Mouse (Mus musculus): Measurements from ENCODE around the gene Prss54. TPM values are rescaled to one million over a fixed set of nuclear protein-coding genes. Genes with fewer than 3 reads are reported as not detected.

Gene Prss54
- total RNA-seq (2014; fragmentation: Nextera tagmentation) = not detected in 2 replicates
- total RNA-seq (2017) = 0.22 TPM in 1 of 2 replicates, not detected in the other
- polyA plus RNA-seq (2012) = not detected in 2 replicates

- DNase-seq (ENCODE audit: low spot score) = no peak
- Histone ChIP-seq H3K9me3 (replicated peaks) (no peaks in the 10 kb centered on the region), H3K4me3 (ENCODE audit: low read depth, low read length) (no peak within 1 kb of the TSS), H3K36me3 (replicated peaks) (no peaks in the 10 kb centered on the region), H3K4me1 (ENCODE audit: insufficient read depth, low read depth, low read length) (no peaks in the 10 kb centered on the region), H3K27me3 (ENCODE audit: insufficient read depth, low read length) (peaks cover 23% of the 10 kb centered on the region)
- ATAC-seq (ENCODE audit: extremely low read depth, insufficient number of reproducible peaks, low FRiP score, poor library complexity, severe bottlenecking) = no peak
- TF ChIP-seq TAL1 (conservative IDR thresholded peaks at IDR 0.05; ENCODE audit: low read depth, low read length) (no peak), GATA1 (IDR thresholded peaks at IDR 0.05; ENCODE audit: borderline replicate concordance, low read length) (no peak), POLR2AphosphoS5 (IDR thresholded peaks at IDR 0.05; ENCODE audit: insufficient replicate concordance, low read depth, low read length) (no peak), GATA2 (IDR thresholded peaks at IDR 0.05; ENCODE audit: borderline replicate concordance, low read depth, low read length) (no peak), CTCF (IDR thresholded peaks at IDR 0.05; ENCODE audit: low read depth, low read length) (no peak)
These were observed at the start of gene Prss54 for GRCm38 (mm10) chr8:95576240-95576639. Gene Prss54 (minus strand): TSS chr8:95576340.

- Histone ChIP-seq H3K27me3 (ENCODE audit: insufficient read depth, low read length) (peaks cover 57% of the 10 kb centered on the region), H3K9me3 (replicated peaks) (no peaks in the 10 kb centered on the region), H3K4me1 (ENCODE audit: insufficient read depth, low read depth, low read length) (peaks cover 2% of the 10 kb centered on the region; the same call in 1 of the 2 replicates), H3K4me3 (ENCODE audit: low read depth, low read length) (no peak overlapping the region), H3K36me3 (replicated peaks) (no peaks in the 10 kb centered on the region)
- ATAC-seq (ENCODE audit: extremely low read depth, insufficient number of reproducible peaks, low FRiP score, poor library complexity, severe bottlenecking) (no peak), DNase-seq (ENCODE audit: low spot score) (no peak)
- TF ChIP-seq GATA2 (IDR thresholded peaks at IDR 0.05; ENCODE audit: borderline replicate concordance, low read depth, low read length) (no peak), GATA1 (IDR thresholded peaks at IDR 0.05; ENCODE audit: borderline replicate concordance, low read length) (no peak), TAL1 (conservative IDR thresholded peaks at IDR 0.05; ENCODE audit: low read depth, low read length) (no peak), POLR2AphosphoS5 (IDR thresholded peaks at IDR 0.05; ENCODE audit: insufficient replicate concordance, low read depth, low read length) (no peak), CTCF (IDR thresholded peaks at IDR 0.05; ENCODE audit: low read depth, low read length) (no peak)
These were observed 48.7 kb upstream of the Prss54 start for GRCm38 (mm10) chr8:95624833-95625232.

- Histone ChIP-seq H3K36me3 (replicated peaks) (no peaks in the 10 kb centered on the region), H3K4me3 (ENCODE audit: low read depth, low read length) (no peak overlapping the region), H3K9me3 (replicated peaks) (no peaks in the 10 kb centered on the region), H3K4me1 (ENCODE audit: insufficient read depth, low read depth, low read length) (no peaks in the 10 kb centered on the region), H3K27me3 (ENCODE audit: insufficient read depth, low read length) (peaks cover 51% of the 10 kb centered on the region)
- no peak for DNase-seq (ENCODE audit: low spot score)
- no peak for TF ChIP-seq GATA1 (IDR thresholded peaks at IDR 0.05; ENCODE audit: borderline replicate concordance, low read length)
- TF ChIP-seq POLR2AphosphoS5 (IDR thresholded peaks at IDR 0.05; ENCODE audit: insufficient replicate concordance, low read depth, low read length) = no peak
- TF ChIP-seq TAL1 (conservative IDR thresholded peaks at IDR 0.05; ENCODE audit: low read depth, low read length) = no peak
- TF ChIP-seq GATA2 (IDR thresholded peaks at IDR 0.05; ENCODE audit: borderline replicate concordance, low read depth, low read length) = no peak
- TF ChIP-seq CTCF (IDR thresholded peaks at IDR 0.05; ENCODE audit: low read depth, low read length) = no peak
- ATAC-seq (ENCODE audit: extremely low read depth, insufficient number of reproducible peaks, low FRiP score, poor library complexity, severe bottlenecking) = no peak
These were observed 43.9 kb upstream of the Prss54 start for GRCm38 (mm10) chr8:95620046-95620445.

- Histone ChIP-seq H3K36me3 (replicated peaks) (no peaks in the 10 kb centered on the region), H3K4me3 (ENCODE audit: low read depth, low read length) (no peak overlapping the region), H3K4me1 (ENCODE audit: insufficient read depth, low read depth, low read length) (no peaks in the 10 kb centered on the region), H3K9me3 (replicated peaks) (no peaks in the 10 kb centered on the region), H3K27me3 (ENCODE audit: insufficient read depth, low read length) (peaks cover 46% of the 10 kb centered on the region)
- no peak for ATAC-seq (ENCODE audit: extremely low read depth, insufficient number of reproducible peaks, low FRiP score, poor library complexity, severe bottlenecking)
- no peak for TF ChIP-seq CTCF (IDR thresholded peaks at IDR 0.05; ENCODE audit: low read depth, low read length)
- no peak for TF ChIP-seq GATA2 (IDR thresholded peaks at IDR 0.05; ENCODE audit: borderline replicate concordance, low read depth, low read length)
- TF ChIP-seq POLR2AphosphoS5 (IDR thresholded peaks at IDR 0.05; ENCODE audit: insufficient replicate concordance, low read depth, low read length) = no peak
- TF ChIP-seq GATA1 (IDR thresholded peaks at IDR 0.05; ENCODE audit: borderline replicate concordance, low read length) = no peak
- TF ChIP-seq TAL1 (conservative IDR thresholded peaks at IDR 0.05; ENCODE audit: low read depth, low read length) = no peak
- DNase-seq (ENCODE audit: low spot score) = no peak
These were observed 40.2 kb upstream of the Prss54 start for GRCm38 (mm10) chr8:95616383-95616782.

- peaks cover 8% of the 10 kb centered on the region for H3K4me1 ChIP-seq (ENCODE audit: insufficient read depth, low read depth, low read length)
- TF ChIP-seq CTCF (IDR thresholded peaks at IDR 0.05; ENCODE audit: low read depth, low read length) (no peak), GATA1 (IDR thresholded peaks at IDR 0.05; ENCODE audit: borderline replicate concordance, low read length) (no peak), POLR2AphosphoS5 (IDR thresholded peaks at IDR 0.05; ENCODE audit: insufficient replicate concordance, low read depth, low read length) (no peak), TAL1 (conservative IDR thresholded peaks at IDR 0.05; ENCODE audit: low read depth, low read length) (no peak), GATA2 (IDR thresholded peaks at IDR 0.05; ENCODE audit: borderline replicate concordance, low read depth, low read length) (no peak)
- peaks cover 36% of the 10 kb centered on the region for H3K27me3 ChIP-seq (ENCODE audit: insufficient read depth, low read length)
- DNase-seq (ENCODE audit: low spot score) (no peak), ATAC-seq (ENCODE audit: extremely low read depth, insufficient number of reproducible peaks, low FRiP score, poor library complexity, severe bottlenecking) (no peak)
- no peak overlapping the region for H3K4me3 ChIP-seq (ENCODE audit: low read depth, low read length)
- H3K9me3 ChIP-seq (replicated peaks) = no peaks in the 10 kb centered on the region
- H3K36me3 ChIP-seq (replicated peaks) = no peaks in the 10 kb centered on the region
These were observed 35.6 kb upstream of the Prss54 start for GRCm38 (mm10) chr8:95611769-95612168.

- ATAC-seq (ENCODE audit: extremely low read depth, insufficient number of reproducible peaks, low FRiP score, poor library complexity, severe bottlenecking) (peak; percentile 63), DNase-seq (ENCODE audit: low spot score) (no peak)
- no peak for TF ChIP-seq CTCF (IDR thresholded peaks at IDR 0.05; ENCODE audit: low read depth, low read length)
- no peak for TF ChIP-seq GATA1 (IDR thresholded peaks at IDR 0.05; ENCODE audit: borderline replicate concordance, low read length)
- TF ChIP-seq POLR2AphosphoS5 (IDR thresholded peaks at IDR 0.05; ENCODE audit: insufficient replicate concordance, low read depth, low read length) = no peak
- no peak for TF ChIP-seq GATA2 (IDR thresholded peaks at IDR 0.05; ENCODE audit: borderline replicate concordance, low read depth, low read length)
- TF ChIP-seq TAL1 (conservative IDR thresholded peaks at IDR 0.05; ENCODE audit: low read depth, low read length) = no peak
- H3K4me1 ChIP-seq (ENCODE audit: insufficient read depth, low read depth, low read length) = peaks cover 8% of the 10 kb centered on the region
- no peaks in the 10 kb centered on the region for H3K9me3 ChIP-seq (replicated peaks)
- peaks cover 31% of the 10 kb centered on the region for H3K27me3 ChIP-seq (ENCODE audit: insufficient read depth, low read length)
- no peaks in the 10 kb centered on the region for H3K36me3 ChIP-seq (replicated peaks)
- H3K4me3 ChIP-seq (ENCODE audit: low read depth, low read length) = peak overlapping the region; percentile 25; the same call in 1 of the 2 replicates
These were observed 34.6 kb upstream of the Prss54 start for GRCm38 (mm10) chr8:95610749-95611148.
